In the genomic region with DNA sequence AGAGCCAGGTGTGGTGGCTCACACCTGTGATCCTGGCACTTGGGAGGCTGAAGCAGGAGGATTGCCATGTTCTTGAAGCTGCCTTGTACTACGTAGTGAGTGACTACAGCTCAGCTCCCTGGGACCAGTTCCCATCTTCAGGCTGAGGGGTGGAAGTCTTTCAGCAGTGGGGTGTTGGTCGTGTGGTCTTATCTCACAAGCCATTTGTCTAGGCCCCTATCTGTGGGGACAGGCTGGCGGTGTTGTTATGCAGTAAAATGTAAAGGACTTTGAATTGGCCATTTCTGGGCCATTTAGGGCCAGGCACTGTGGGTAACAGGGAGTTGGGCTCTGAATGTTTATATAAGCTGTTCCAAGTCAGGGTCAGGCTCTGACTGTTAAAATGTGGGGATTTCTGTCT, we compare ENCODE assay signal across 15 mouse cellular contexts. TPM values are rescaled to one million over a fixed set of nuclear protein-coding genes. Genes with fewer than 3 reads are reported as not detected.
DNase-seq lines count a peak whose midpoint lies in the region; ATAC-seq and TF ChIP-seq lines count a peak whose summit lies in the region.
"Had no signal": no experiment of that assay in that cellular context is flagged by ENCODE, and none has a peak within 500 bp of the region (broad histone marks: within the 10 kb centered on the region; RNA-seq: fewer than 3 reads in every experiment).

No protein-coding gene starts in this region.

- H3K4me1 ChIP-seq in heart, embryonic 11.5 days (ENCODE audit: control insufficient read depth, insufficient read depth, low read length), result peaks cover 37% of the 10 kb centered on the region
- H3K4me1 ChIP-seq in liver, embryonic 13.5 days (replicated peaks), result peaks cover 69% of the 10 kb centered on the region
- peaks cover 11% of the 10 kb centered on the region for H3K4me1 ChIP-seq in stomach, postnatal 0 days (replicated peaks; ENCODE audit: control insufficient read depth, insufficient read depth)

- H3K27me3 ChIP-seq in heart, embryonic 11.5 days (ENCODE audit: control insufficient read depth, insufficient read depth, low read length), result no peaks in the 10 kb centered on the region
- H3K27me3 ChIP-seq in liver, embryonic 13.5 days, result no peaks in the 10 kb centered on the region
- no peaks in the 10 kb centered on the region for H3K27me3 ChIP-seq in stomach, postnatal 0 days (ENCODE audit: control insufficient read depth, insufficient read depth, low read length)
- H3K27me3 ChIP-seq: forebrain, embryonic 15.5 days had no signal

- peak overlapping the region; percentile 1; the same call in 1 of the 2 replicates for H3K4me2 ChIP-seq in heart, embryonic 11.5 days
- peak overlapping the region; percentile 65 for H3K4me2 ChIP-seq in liver, embryonic 13.5 days
- no peak overlapping the region for H3K4me2 ChIP-seq in stomach, postnatal 0 days (replicated peaks; ENCODE audit: low read depth)
- H3K4me2 ChIP-seq: forebrain, embryonic 15.5 days had no signal

- 30% methylated on average over 3 of the region's 3 CpGs for WGBS in heart, embryonic 11.5 days (ENCODE audit: insufficient replicate concordance)
- 8% methylated on average over 3 of the region's 3 CpGs for WGBS in liver, embryonic 13.5 days (ENCODE audit: insufficient replicate concordance)
- WGBS in stomach, postnatal 0 days, result 54% methylated on average over 3 of the region's 3 CpGs

- TF ChIP-seq CTCF in stomach, postnatal 0 days (IDR thresholded peaks at IDR 0.05; ENCODE audit: low read depth), result no peak
- TF ChIP-seq CTCF in layer of hippocampus, adult 2 months (conservative IDR thresholded peaks at IDR 0.05), result no peak

- no peak overlapping the region for H3K4me3 ChIP-seq in heart, embryonic 11.5 days (ENCODE audit: low read depth, low read length)
- peak overlapping the region; percentile 39 for H3K4me3 ChIP-seq in liver, embryonic 13.5 days (replicated peaks)
- H3K4me3 ChIP-seq in stomach, postnatal 0 days (ENCODE audit: low read depth, low read length), result no peak overlapping the region
- H3K4me3 ChIP-seq in layer of hippocampus, adult 2 months, result no peak overlapping the region
- H3K4me3 ChIP-seq: forebrain, embryonic 15.5 days had no signal

- no peak overlapping the region for H3K9ac ChIP-seq in heart, embryonic 11.5 days (ENCODE audit: low read depth, low read length)
- H3K9ac ChIP-seq in liver, embryonic 13.5 days, result peak overlapping the region; percentile 74
- H3K9ac ChIP-seq in stomach, postnatal 0 days (ENCODE audit: low read length), result no peak overlapping the region
- H3K9ac ChIP-seq: forebrain, embryonic 15.5 days had no signal

- no peaks in the 10 kb centered on the region for H3K9me3 ChIP-seq in heart, embryonic 11.5 days (replicated peaks; ENCODE audit: control insufficient read depth, low read length)
- H3K9me3 ChIP-seq in liver, embryonic 13.5 days (replicated peaks), result no peaks in the 10 kb centered on the region
- no peaks in the 10 kb centered on the region for H3K9me3 ChIP-seq in stomach, postnatal 0 days (ENCODE audit: control insufficient read depth, low read length)
- H3K9me3 ChIP-seq: embryonic facial prominence, embryonic 10.5 days; forebrain, embryonic 15.5 days had no signal

- no peaks in the 10 kb centered on the region for H3K36me3 ChIP-seq in heart, embryonic 11.5 days (ENCODE audit: control insufficient read depth, insufficient read depth, low read length)
- H3K36me3 ChIP-seq in liver, embryonic 13.5 days, result no peaks in the 10 kb centered on the region
- H3K36me3 ChIP-seq in stomach, postnatal 0 days (ENCODE audit: control insufficient read depth, insufficient read depth, low read length), result no peaks in the 10 kb centered on the region
- H3K36me3 ChIP-seq: embryonic facial prominence, embryonic 10.5 days; forebrain, embryonic 15.5 days had no signal

- peak; percentile 71 for ATAC-seq in heart, embryonic 11.5 days (replicated peaks; ENCODE audit: insufficient number of reproducible peaks, low FRiP score, low TSS enrichment)
- peak; percentile 88 for ATAC-seq in liver, embryonic 13.5 days (ENCODE audit: low read depth)
- no peak for ATAC-seq in stomach, postnatal 0 days (ENCODE audit: low FRiP score, low TSS enrichment)
- ATAC-seq: forebrain, embryonic 15.5 days; hindbrain, embryonic 16.5 days had no signal

- TF ChIP-seq EP300 in stomach, postnatal 0 days (optimal IDR thresholded peaks at IDR 0.05), result no peak

- no peak for DNase-seq in heart, adult 11 months
- DNase-seq in spleen, postnatal 4 days (ENCODE audit: low spot score in 2 of 2), result peak; percentile 52 to 69
- no peak for DNase-seq in spleen, adult 12 weeks (ENCODE audit: low spot score)
- peak; percentile 68 for DNase-seq in liver, embryonic 13.5 days
- DNase-seq in stomach, postnatal 0 days (ENCODE audit: low spot score), result no peak
- no peak for DNase-seq in adrenal gland, adult (ENCODE audit: inconsistent age in 2 of 2, low spot score in 1 of 2)
- DNase-seq in layer of hippocampus, adult 2 months (ENCODE audit: low spot score in 2 of 2), result no peak
- DNase-seq: adrenal gland, adult 8-10 months; cerebellum, adult 2 months; kidney, postnatal 36 days; lung, postnatal 36 days had no signal

- peak overlapping the region; percentile 88 for H3K27ac ChIP-seq in heart, embryonic 11.5 days (ENCODE audit: low read depth, low read length)
- H3K27ac ChIP-seq in liver, embryonic 13.5 days, result peak overlapping the region; percentile 98
- H3K27ac ChIP-seq in stomach, postnatal 0 days (replicated peaks), result peak overlapping the region; percentile 89
- no peak overlapping the region for H3K27ac ChIP-seq in layer of hippocampus, adult 2 months
- H3K27ac ChIP-seq: forebrain, embryonic 15.5 days had no signal

RNA-seq across cellular contexts. Expression of a gene that starts 15.4 kb away (rescaled TPM):
- polyA plus RNA-seq in heart, embryonic 11.5 days (2014; fragmentation: Nextera tagmentation; extraction: Ambion mirVana), result 156 and 251 TPM in 2 replicates
- 109 and 131 TPM in 2 replicates for polyA plus RNA-seq in liver, embryonic 13.5 days (2015; fragmentation: Nextera tagmentation; extraction: Ambion mirVana)
- 69.2 and 73.6 TPM in 2 replicates for polyA plus RNA-seq in stomach, postnatal 0 days (2015; fragmentation: Nextera tagmentation; extraction: Ambion mirVana)
- total RNA-seq in layer of hippocampus, adult 2 months (2021), result 10 to 100 TPM; 31.2 to 34.2 TPM

Comparison
In these comparisons a context has a peak if more than half of its experiments do, and no peak if none do; other contexts are left out.
1. DNase-seq: peak in spleen, postnatal 4 days (2 of 2) and liver, embryonic 13.5 days (single experiment); none in heart, adult 11 months (single experiment), spleen, adult 12 weeks (single experiment), stomach, postnatal 0 days (single experiment), adrenal gland, adult (0 of 2) and layer of hippocampus, adult 2 months (0 of 2).